Mouse (Mus musculus) megakaryocyte, embryonic 14.5 days (primary cell): ENCODE measurements around the gene Klhl18. TPM values are rescaled to one million over a fixed set of nuclear protein-coding genes. Genes with fewer than 3 reads are reported as not detected.

Source experiments
- H3K27me3 ChIP-seq: replicated peaks from 2 replicates; pipeline ENCODE3; 2012; ENCODE audit warnings: inconsistent platforms
- H3K36me3 ChIP-seq: replicated peaks from 2 replicates; pipeline ENCODE3; 2012; ENCODE audit warnings: low read length, inconsistent platforms, mixed read lengths
- H3K4me1 ChIP-seq: 2 replicates; pipeline ENCODE4 v1.6.1; 2012; ENCODE audit warnings: inconsistent platforms
- H3K4me3 ChIP-seq: replicated peaks from 2 replicates; pipeline ENCODE3; 2012; ENCODE audit warnings: moderate library complexity, mild to moderate bottlenecking, inconsistent platforms
- H3K9me3 ChIP-seq: 2 replicates; pipeline ENCODE4 v1.6.1; 2012; ENCODE audit warnings: inconsistent platforms
- FLI1 ChIP-seq: IDR thresholded peaks from 2 replicates; pipeline ENCODE4 v1.6.1; 2012; ENCODE audit warnings: low read length, inconsistent platforms, mixed read lengths
- GATA1 ChIP-seq: IDR thresholded peaks from 3 replicates; pipeline ENCODE4 v1.6.1; 2012; ENCODE audit warnings: mixed read lengths, low read length, inconsistent platforms, borderline replicate concordance
- polyA plus RNA-seq: library from polyadenylated mRNA; stranded (reverse); fragments of >175 nt; gene quantifications from 2 replicates; pipeline ENCODE4 v1.2.3, GENCODE M21; 2012; ENCODE audit warnings: low replicate concordance; ENCODE audit not compliant: insufficient read depth

Gene Klhl18
- 10.0 and 10.6 TPM in 2 replicates for polyA plus RNA-seq

GRCm38 (mm10) chr9:110476124-110477091, at the start of gene Klhl18, which contains the start of gene Kif9:
Gene Klhl18, minus strand, starts transcription at chr9:110476694.
Gene Kif9, plus strand, starts transcription at chr9:110476958.
- Histone ChIP-seq H3K27me3 (no peaks in the 10 kb centered on the region), H3K4me1 (peaks cover 32% of the 10 kb centered on the region), H3K9me3 (0 out of 2 replicates have a peak, but pooled peaks cover 4% of the 10 kb centered on the region), H3K4me3 (peak within 1 kb of the TSS; percentile 100), H3K36me3 (peaks cover 30% of the 10 kb centered on the region)
- TF ChIP-seq GATA1 (no peak), FLI1 (peak; percentile 88)

GRCm38 (mm10) chr9:110525737-110526136, 49.2 kb upstream of the Klhl18 start:
- peaks cover 7% of the 10 kb centered on the region for H3K36me3 ChIP-seq
- TF ChIP-seq FLI1: no peak
- TF ChIP-seq GATA1: no peak
- H3K4me3 ChIP-seq: no peak overlapping the region
- no peaks in the 10 kb centered on the region for H3K9me3 ChIP-seq
- peaks cover 4% of the 10 kb centered on the region for H3K27me3 ChIP-seq
- peaks cover 18% of the 10 kb centered on the region for H3K4me1 ChIP-seq

GRCm38 (mm10) chr9:110490913-110491312, 14.4 kb upstream of the Klhl18 start:
- H3K36me3 ChIP-seq: peaks cover 3% of the 10 kb centered on the region
- peaks cover 9% of the 10 kb centered on the region for H3K9me3 ChIP-seq
- H3K4me1 ChIP-seq: 0 out of 2 replicates have a peak, but pooled peaks cover 3% of the 10 kb centered on the region
- H3K27me3 ChIP-seq: peaks cover 10% of the 10 kb centered on the region
- H3K4me3 ChIP-seq: no peak overlapping the region
- no peak for TF ChIP-seq FLI1
- no peak for TF ChIP-seq GATA1

DNA sequence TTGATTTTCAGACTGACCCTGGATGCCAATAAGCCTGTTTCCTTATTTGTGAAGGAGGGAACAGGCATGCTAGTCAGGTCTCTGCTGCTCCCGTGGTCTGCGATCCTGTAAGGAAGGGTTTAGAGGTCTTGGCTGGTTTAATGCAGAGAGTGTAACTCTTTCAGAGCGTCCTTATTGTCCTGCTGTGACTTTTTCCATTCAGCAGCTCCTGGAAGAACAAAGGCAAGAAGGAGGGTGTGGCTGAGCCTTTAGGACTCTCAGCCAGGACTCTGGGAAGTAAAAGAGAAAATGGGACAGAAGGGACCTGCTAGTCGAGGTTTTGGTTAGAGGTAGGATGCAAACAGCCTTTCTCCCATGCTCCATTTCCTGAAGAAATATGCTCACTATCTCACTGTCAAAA, 12.3 kb upstream of the Klhl18 start:
- Histone ChIP-seq H3K4me1 (no peaks in the 10 kb centered on the region), H3K27me3 (peaks cover 9% of the 10 kb centered on the region), H3K9me3 (peaks cover 9% of the 10 kb centered on the region), H3K36me3 (peaks cover 3% of the 10 kb centered on the region), H3K4me3 (no peak overlapping the region)
- TF ChIP-seq FLI1: no peak
- TF ChIP-seq GATA1: no peak

DNA sequence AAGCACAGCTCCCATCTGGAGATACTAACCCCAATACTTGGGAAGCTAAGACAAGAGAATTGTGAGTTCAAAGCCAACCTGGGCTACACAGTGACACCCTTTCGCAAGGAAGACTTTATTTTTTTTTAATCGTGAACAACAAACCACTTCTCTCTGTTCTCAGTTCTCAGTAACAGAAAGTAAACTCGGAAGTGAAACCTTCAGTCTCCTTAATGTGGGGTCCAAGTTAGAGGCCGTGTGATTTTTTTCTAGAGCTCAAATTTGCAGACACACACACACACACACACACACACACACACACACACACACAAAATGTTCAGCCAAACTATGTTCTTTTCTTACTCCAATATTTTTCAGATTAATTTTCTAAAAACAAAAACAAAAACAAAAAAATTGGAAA, 2.1 kb upstream of the Klhl18 start:
- H3K27me3 ChIP-seq: no peaks in the 10 kb centered on the region
- H3K4me3 ChIP-seq: no peak overlapping the region
- no peaks in the 10 kb centered on the region for H3K9me3 ChIP-seq
- H3K4me1 ChIP-seq: peaks cover 32% of the 10 kb centered on the region
- TF ChIP-seq GATA1 (no peak), FLI1 (no peak)
- H3K36me3 ChIP-seq: peaks cover 10% of the 10 kb centered on the region

DNA sequence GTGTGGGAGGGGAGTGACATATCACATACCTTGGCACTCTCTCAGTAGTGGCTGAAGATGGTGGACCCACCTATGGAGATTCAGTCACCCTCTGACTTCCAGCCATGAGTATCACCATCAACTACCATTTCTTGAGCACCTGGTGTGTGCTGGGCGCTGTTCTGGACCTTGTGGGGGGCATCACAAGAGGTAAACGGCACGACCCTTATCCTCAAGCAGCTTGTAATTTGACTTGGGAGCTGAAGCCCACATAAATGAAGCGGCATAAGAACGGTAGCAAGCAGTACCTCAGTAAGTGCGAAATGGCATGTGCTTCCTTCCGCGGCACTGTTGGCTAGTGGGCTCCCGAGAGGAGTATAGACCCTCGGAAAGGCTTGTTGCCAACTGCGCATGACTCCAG, 1.5 kb upstream of the Klhl18 start:
- no peaks in the 10 kb centered on the region for H3K27me3 ChIP-seq

GRCm38 (mm10) chr9:110466179-110466578, 10.3 kb downstream of the Klhl18 start:
- Histone ChIP-seq H3K27me3 (no peaks in the 10 kb centered on the region), H3K4me1 (peaks cover 56% of the 10 kb centered on the region), H3K36me3 (peaks cover 63% of the 10 kb centered on the region), H3K4me3 (no peak overlapping the region), H3K9me3 (no peaks in the 10 kb centered on the region)
- TF ChIP-seq FLI1: no peak
- no peak for TF ChIP-seq GATA1

More for the DNA sequence above, 1.5 kb upstream of the Klhl18 start:
- Histone ChIP-seq H3K4me1 (peaks cover 32% of the 10 kb centered on the region), H3K36me3 (peaks cover 17% of the 10 kb centered on the region), H3K9me3 (no peaks in the 10 kb centered on the region), H3K4me3 (peak overlapping the region; percentile 100)
- TF ChIP-seq FLI1: no peak

DNA sequence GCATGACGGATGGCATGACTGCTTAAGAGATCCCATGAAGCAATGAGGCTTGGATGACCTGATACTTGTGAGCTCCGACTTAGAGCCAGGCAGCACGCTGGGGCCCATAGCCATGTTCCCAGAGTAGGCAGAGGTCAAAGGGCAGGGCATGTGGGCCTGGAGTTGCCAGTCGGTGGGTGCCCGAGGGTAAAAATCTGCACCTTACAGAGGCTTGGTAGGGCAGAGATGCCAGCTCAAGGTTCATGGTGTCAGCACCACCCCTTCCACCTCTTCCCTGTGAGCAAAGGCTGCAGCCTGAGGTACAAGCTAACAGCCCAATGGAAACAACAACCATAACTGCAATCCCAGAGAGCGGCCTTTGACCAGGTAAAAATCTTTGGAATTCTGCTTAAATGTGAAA, 11.2 kb downstream of the Klhl18 start:
- no peaks in the 10 kb centered on the region for H3K27me3 ChIP-seq
- H3K4me3 ChIP-seq: no peak overlapping the region
- peaks cover 64% of the 10 kb centered on the region for H3K4me1 ChIP-seq
- peaks cover 68% of the 10 kb centered on the region for H3K36me3 ChIP-seq
- TF ChIP-seq GATA1: no peak
- TF ChIP-seq FLI1: no peak
- no peaks in the 10 kb centered on the region for H3K9me3 ChIP-seq

DNA sequence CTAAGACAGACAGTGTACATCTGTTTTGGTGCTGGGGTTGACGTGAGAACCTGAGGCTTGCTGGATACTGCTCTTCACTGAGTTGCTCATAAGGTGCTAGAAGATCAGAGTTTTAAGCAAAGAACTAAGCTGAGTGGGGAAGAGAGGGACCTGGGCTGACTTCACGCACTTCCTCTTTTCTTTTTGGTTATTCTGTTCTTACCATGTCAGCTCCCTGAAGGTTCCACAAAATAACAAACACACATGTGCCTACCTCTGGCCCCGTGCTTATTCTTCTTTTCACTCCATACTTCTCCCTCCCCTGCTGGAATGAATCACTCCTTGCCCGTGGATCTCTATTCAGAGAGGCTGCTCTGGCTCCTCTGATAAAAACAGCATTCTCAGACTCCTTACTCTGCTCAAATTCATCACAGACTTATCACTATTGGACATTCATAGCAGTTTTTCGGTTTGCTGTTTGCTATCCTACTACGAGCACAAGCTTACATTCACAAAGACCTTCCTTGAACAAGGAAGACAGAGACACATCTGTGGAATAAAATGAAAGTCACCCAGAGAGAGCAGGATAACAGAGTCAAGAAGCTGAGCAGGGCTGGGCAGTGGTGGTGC, 12.4 kb downstream of the Klhl18 start:
- peak overlapping the region; percentile 53 for H3K4me3 ChIP-seq
- H3K36me3 ChIP-seq: peaks cover 58% of the 10 kb centered on the region
- H3K27me3 ChIP-seq: no peaks in the 10 kb centered on the region
- H3K9me3 ChIP-seq: no peaks in the 10 kb centered on the region
- TF ChIP-seq GATA1 (no peak), FLI1 (no peak)
- H3K4me1 ChIP-seq: peaks cover 71% of the 10 kb centered on the region

DNA sequence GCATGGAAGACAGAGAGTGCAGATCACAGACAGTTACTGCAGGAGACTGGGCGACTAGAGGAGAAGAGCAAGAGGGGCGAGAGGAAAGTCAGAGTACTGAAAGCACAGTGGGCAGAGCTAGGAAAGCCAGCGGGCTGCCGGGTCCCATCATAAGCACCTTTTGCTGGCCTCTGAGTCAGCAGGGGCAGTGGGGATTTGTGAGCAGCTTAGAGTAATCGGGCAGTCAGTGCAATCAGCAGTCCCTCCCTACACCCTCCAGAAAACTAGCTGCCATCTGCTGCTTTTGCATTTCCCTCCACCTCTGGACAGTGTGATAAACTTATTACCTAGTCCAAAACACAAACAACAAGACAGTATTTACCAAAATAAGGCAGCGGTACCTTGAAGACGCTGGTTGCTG, 14.2 kb downstream of the Klhl18 start:
- TF ChIP-seq GATA1 (no peak), FLI1 (no peak)
- Histone ChIP-seq H3K36me3 (peaks cover 52% of the 10 kb centered on the region), H3K4me1 (peaks cover 83% of the 10 kb centered on the region), H3K9me3 (no peaks in the 10 kb centered on the region), H3K27me3 (no peaks in the 10 kb centered on the region), H3K4me3 (no peak overlapping the region)
